Mouse (Mus musculus) limb, embryonic 14.5 days (tissue): ENCODE results near the gene Fis1. TPM values are rescaled to one million over a fixed set of nuclear protein-coding genes. Genes with fewer than 3 reads are reported as not detected.
"Not testable (repeated sequence)": the region's sequence is repeated elsewhere in the genome, so short reads cannot be mapped to it uniquely, and the experiment has no call there.

ENCODE experiments used
- ATAC-seq: fragments of 200-750 bp; cut with Nextera tagmentation; 2 replicates; pipeline ENCODE4 v1.8.0; 2017; ENCODE audit warnings: low read depth, moderate number of reproducible peaks, moderate TSS enrichment; ENCODE audit not compliant: low FRiP score
- DNase-seq: peaks from one replicate; pipeline ENCODE4 v3.0.0-alpha.2; 2015; ENCODE audit warnings: low spot score
- H3K27ac ChIP-seq: fragments of 300-500 bp; sonication (generic); replicated peaks from 2 replicates; pipeline ENCODE4 v1.5.1; 2014; ENCODE audit warnings: low read depth, mild to moderate bottlenecking, low read length, moderate library complexity, mixed read lengths
- H3K27me3 ChIP-seq: fragments of 300-500 bp; sonication (generic); 2 replicates; pipeline ENCODE4 v1.6.1; 2014; ENCODE audit warnings: low read length, mixed read lengths; ENCODE audit not compliant: control insufficient read depth, insufficient read depth
- H3K36me3 ChIP-seq: fragments of 300-500 bp; sonication (generic); 2 replicates; pipeline ENCODE4 v1.6.1; 2014; ENCODE audit warnings: mild to moderate bottlenecking, low read length, moderate library complexity, mixed read lengths; ENCODE audit not compliant: control insufficient read depth, insufficient read depth
- H3K4me1 ChIP-seq: fragments of 300-500 bp; sonication (generic); 2 replicates; pipeline ENCODE4 v1.6.1; 2014; ENCODE audit warnings: antibody characterized with exemption, low read length, mixed read lengths; ENCODE audit not compliant: control insufficient read depth, insufficient read depth
- H3K4me2 ChIP-seq: fragments of 300-500 bp; sonication (generic); replicated peaks from 2 replicates; pipeline ENCODE4 v1.6.1; 2014; ENCODE audit warnings: low read depth, mild to moderate bottlenecking, low read length, moderate library complexity; ENCODE audit not compliant: severe bottlenecking
- H3K4me3 ChIP-seq: fragments of 300-500 bp; sonication (generic); replicated peaks from 2 replicates; pipeline ENCODE4 v1.5.1; 2014; ENCODE audit warnings: low read length
- H3K9ac ChIP-seq: fragments of 300-500 bp; sonication (generic); 2 replicates; pipeline ENCODE4 v1.6.1; 2014; ENCODE audit warnings: mild to moderate bottlenecking, low read depth, low read length, moderate library complexity; ENCODE audit not compliant: severe bottlenecking
- H3K9me3 ChIP-seq: fragments of 300-500 bp; sonication (generic); 2 replicates; pipeline ENCODE4 v1.6.1; 2016; ENCODE audit warnings: low read length; ENCODE audit not compliant: control insufficient read depth
- POLR2A ChIP-seq: fragments of 200-500 bp; IDR thresholded peaks from 2 replicates; pipeline ENCODE4 v1.8.0; 2012; ENCODE audit warnings: inconsistent platforms, mild to moderate bottlenecking, moderate library complexity, borderline replicate concordance; ENCODE audit not compliant: insufficient read depth, insufficient read length; ENCODE audit errors: extremely low read depth
- WGBS: fragments of 180-500 bp; shearing (Covaris S2); extraction: QIAGEN DNeasy Blood & Tissue Kit; methylation state at CpG from one replicate; pipeline ENCODE4 v1.1.7; 2014; 5-methylcytosine and 5-hydroxymethylcytosine counted together
- polyA plus RNA-seq, 2 experiments: library from polyadenylated mRNA; depleted of rRNA in 1 of 2; stranded (reverse) in 1 of 2; unstranded in 1 of 2; fragments of >200 nt; fragmentation: Nextera tagmentation in 1 of 2; extraction: Ambion mirVana in 1 of 2; gene quantifications; 2 replicates each; pipeline versions ENCODE4 v1.2.1 to v1.2.3; 2012 to 2014

The Fis1 gene
- polyA plus RNA-seq, 2 experiments: 225 to 284 TPM

GRCm38 (mm10) chr5:136935905-136936695 lies 17.0 kb upstream of the Fis1 start:
- Histone ChIP-seq H3K4me3 (no peak overlapping the region), H3K27ac (no peak overlapping the region), H3K36me3 (no peaks in the 10 kb centered on the region), H3K9ac (no peak overlapping the region), H3K9me3 (no peaks in the 10 kb centered on the region), H3K27me3 (no peaks in the 10 kb centered on the region), H3K4me2 (no peak overlapping the region), H3K4me1 (no peaks in the 10 kb centered on the region)
- DNase-seq: no peak
- no peak for ATAC-seq
- 55% methylated on average over 7 of the region's 7 CpGs for WGBS
- no peak for TF ChIP-seq POLR2A

GRCm38 (mm10) chr5:136936750-136937149 lies 16.3 kb upstream of the Fis1 start:
- Histone ChIP-seq H3K9me3 (no peaks in the 10 kb centered on the region), H3K27me3 (no peaks in the 10 kb centered on the region), H3K4me1 (no peaks in the 10 kb centered on the region), H3K27ac (no peak overlapping the region), H3K4me2 (no peak overlapping the region), H3K9ac (no peak overlapping the region), H3K4me3 (no peak overlapping the region), H3K36me3 (no peaks in the 10 kb centered on the region)
- WGBS: 88% methylated on average over 6 of the region's 6 CpGs
- no peak for ATAC-seq
- no peak for DNase-seq
- TF ChIP-seq POLR2A: no peak

- Histone ChIP-seq H3K27ac (no peak overlapping the region), H3K4me2 (no peak overlapping the region), H3K9me3 (no peaks in the 10 kb centered on the region), H3K27me3 (no peaks in the 10 kb centered on the region), H3K9ac (no peak overlapping the region), H3K4me3 (no peak overlapping the region), H3K36me3 (no peaks in the 10 kb centered on the region), H3K4me1 (no peaks in the 10 kb centered on the region)
- DNase-seq (no peak), ATAC-seq (no peak)
- WGBS: 85% methylated on average over 5 of the region's 5 CpGs
- TF ChIP-seq POLR2A: no peak
Observed at GRCm38 (mm10) chr5:136937621-136938020, 15.5 kb upstream of the Fis1 start.

- no peak for DNase-seq
- no peaks in the 10 kb centered on the region for H3K4me1 ChIP-seq
- no peaks in the 10 kb centered on the region for H3K27me3 ChIP-seq
- no peak for TF ChIP-seq POLR2A
- H3K36me3 ChIP-seq: no peaks in the 10 kb centered on the region
- no peak overlapping the region for H3K4me3 ChIP-seq
- no peak for ATAC-seq
- 66% methylated on average over 7 of the region's 7 CpGs for WGBS
- no peak overlapping the region for H3K27ac ChIP-seq
- no peak overlapping the region for H3K4me2 ChIP-seq
- H3K9ac ChIP-seq: no peak overlapping the region
- no peaks in the 10 kb centered on the region for H3K9me3 ChIP-seq
Observed at GRCm38 (mm10) chr5:136939284-136939683, 13.8 kb upstream of the Fis1 start.

- not testable (repeated sequence) for H3K4me1 ChIP-seq, H3K27ac ChIP-seq, H3K9me3 ChIP-seq, H3K9ac ChIP-seq, H3K36me3 ChIP-seq, H3K27me3 ChIP-seq, H3K4me2 ChIP-seq, H3K4me3 ChIP-seq, ATAC-seq, DNase-seq
- 83% methylated on average over 6 of the region's 6 CpGs for WGBS
Observed at GRCm38 (mm10) chr5:136940029-136940428, 13.0 kb upstream of the Fis1 start.
